Mouse (Mus musculus) forebrain, postnatal 0 days (tissue): ENCODE results near the gene Gm27029. TPM values are rescaled to one million over a fixed set of nuclear protein-coding genes. Genes with fewer than 3 reads are reported as not detected.

Experiments used
- ATAC-seq: fragments of 200-750 bp; cut with Nextera tagmentation; 2 replicates; pipeline ENCODE4 v1.8.0; 2017; ENCODE audit warnings: mild to moderate bottlenecking, moderate library complexity
- DNase-seq: peaks from one replicate; pipeline ENCODE4 v3.0.0-alpha.2; 2015
- H3K27ac ChIP-seq: fragments of 300-500 bp; sonication (generic); 2 replicates; pipeline ENCODE4 v1.5.1; 2014; ENCODE audit warnings: low read depth, mild to moderate bottlenecking, antibody characterized with exemption, low read length, moderate library complexity, mixed read lengths
- H3K27me3 ChIP-seq: fragments of 300-500 bp; sonication (generic); 2 replicates; pipeline ENCODE4 v1.6.1; 2014; ENCODE audit warnings: mild to moderate bottlenecking, low read length, mixed read lengths; ENCODE audit not compliant: insufficient read depth
- H3K36me3 ChIP-seq: fragments of 300-500 bp; sonication (generic); 2 replicates; pipeline ENCODE4 v1.6.1; 2014; ENCODE audit warnings: mild to moderate bottlenecking, moderate library complexity; ENCODE audit not compliant: insufficient read depth
- H3K4me1 ChIP-seq: fragments of 300-500 bp; sonication (generic); 2 replicates; pipeline ENCODE4 v1.6.1; 2014; ENCODE audit warnings: antibody characterized with exemption; ENCODE audit not compliant: insufficient read depth
- H3K4me2 ChIP-seq: fragments of 300-500 bp; sonication (generic); 2 replicates; pipeline ENCODE4 v1.6.1; 2014; ENCODE audit warnings: low read depth, mild to moderate bottlenecking, moderate library complexity
- H3K4me3 ChIP-seq: fragments of 300-500 bp; sonication (generic); 2 replicates; pipeline ENCODE4 v1.5.1; 2014; ENCODE audit warnings: low read depth, low read length, mixed read lengths
- H3K9ac ChIP-seq: fragments of 300-500 bp; sonication (generic); 2 replicates; pipeline ENCODE4 v1.6.1; 2014; ENCODE audit warnings: mild to moderate bottlenecking
- H3K9me3 ChIP-seq: fragments of 300-500 bp; sonication (generic); 2 replicates; pipeline ENCODE4 v1.6.1; 2016; ENCODE audit warnings: low read length
- CTCF ChIP-seq: sonication (generic); IDR thresholded peaks from 2 replicates; pipeline ENCODE4 v1.5.1; 2016; ENCODE audit warnings: antibody characterized with exemption, control low read depth, low read depth
- WGBS: fragments of 180-500 bp; shearing (Covaris S2); extraction: QIAGEN DNeasy Blood & Tissue Kit; methylation state at CpG from one replicate; pipeline ENCODE4 v1.1.7; 2014; 5-methylcytosine and 5-hydroxymethylcytosine counted together
- polyA plus RNA-seq: library from polyadenylated mRNA; unstranded; fragments of >200 nt; fragmentation: Nextera tagmentation; extraction: Ambion mirVana; gene quantifications from 2 replicates; pipeline ENCODE4 v1.2.1, GENCODE M21; 2015
- total RNA-seq: library from RNA; depleted of rRNA; stranded (reverse); fragments of >200 nt; gene quantifications from 2 replicates; pipeline ENCODE4 v1.2.3, GENCODE M21; 2014

The Gm27029 gene
- total and polyA plus RNA-seq, 2 experiments from 2014 or later: 1.0 to 6.2 TPM

GRCm38 (mm10) chr11:101419610-101420009 lies 5.0 kb downstream of the Gm27029 start:
- Histone ChIP-seq H3K27me3 (no peaks in the 10 kb centered on the region), H3K4me1 (peaks cover 4% of the 10 kb centered on the region), H3K9me3 (no peaks in the 10 kb centered on the region), H3K36me3 (no peaks in the 10 kb centered on the region), H3K4me3 (no peak overlapping the region), H3K4me2 (no peak overlapping the region), H3K9ac (no peak overlapping the region), H3K27ac (no peak overlapping the region)
- TF ChIP-seq CTCF: peak; percentile 23; the same call in 1 of the 2 replicates
- DNase-seq: no peak
- WGBS: 24% methylated on average over 3 of the region's 3 CpGs
- ATAC-seq: no peak

- WGBS: 57% methylated on average over 6 of the region's 6 CpGs
- no peaks in the 10 kb centered on the region for H3K9me3 ChIP-seq
- no peaks in the 10 kb centered on the region for H3K36me3 ChIP-seq
- no peak overlapping the region for H3K4me3 ChIP-seq
- peak; percentile 32; the same call in 1 of the 2 replicates for ATAC-seq
- H3K27me3 ChIP-seq: no peaks in the 10 kb centered on the region
- no peak for TF ChIP-seq CTCF
- peak; percentile 16 for DNase-seq
- H3K9ac ChIP-seq: no peak overlapping the region
- H3K4me2 ChIP-seq: no peak overlapping the region
- peaks cover 4% of the 10 kb centered on the region for H3K4me1 ChIP-seq
- no peak overlapping the region for H3K27ac ChIP-seq
Measured at GRCm38 (mm10) chr11:101418991-101419390, 5.6 kb downstream of the Gm27029 start.

GRCm38 (mm10) chr11:101417101-101417855 lies 7.3 kb downstream of the Gm27029 start, which contains the start of gene Aarsd1:
Gene Aarsd1, minus strand, starts transcription at chr11:101417615.
- peak; percentile 93 for DNase-seq
- peak; percentile 92 for ATAC-seq
- WGBS: under 1% methylated on average over 45 of the region's 45 CpGs

GRCm38 (mm10) chr11:101416433-101417100 lies 8.0 kb downstream of the Gm27029 start:
- Histone ChIP-seq H3K4me3 (peak overlapping the region; percentile 63), H3K36me3 (peaks cover 18% of the 10 kb centered on the region), H3K9ac (peak overlapping the region; percentile 73), H3K4me2 (peak overlapping the region; percentile 72), H3K4me1 (peaks cover 4% of the 10 kb centered on the region), H3K9me3 (no peaks in the 10 kb centered on the region), H3K27ac (peak overlapping the region; percentile 81), H3K27me3 (no peaks in the 10 kb centered on the region)
- ATAC-seq (peak; percentile 57), DNase-seq (no peak)
- no peak for TF ChIP-seq CTCF
- WGBS: 2% methylated on average over 11 of the region's 11 CpGs

More at GRCm38 (mm10) chr11:101417101-101417855, 7.3 kb downstream of the Gm27029 start, which contains the start of gene Aarsd1:
- peak within 1 kb of the TSS; percentile 81 for H3K27ac ChIP-seq
- H3K9me3 ChIP-seq: no peaks in the 10 kb centered on the region
- TF ChIP-seq CTCF: no peak
- H3K4me3 ChIP-seq: peak within 1 kb of the TSS; percentile 63
- H3K4me1 ChIP-seq: peaks cover 4% of the 10 kb centered on the region
- H3K36me3 ChIP-seq: peaks cover 11% of the 10 kb centered on the region
- peak within 1 kb of the TSS; percentile 72 for H3K4me2 ChIP-seq
- peak within 1 kb of the TSS; percentile 73 for H3K9ac ChIP-seq
- H3K27me3 ChIP-seq: no peaks in the 10 kb centered on the region

GRCm38 (mm10) chr11:101415306-101415705 lies 9.3 kb downstream of the Gm27029 start:
- Histone ChIP-seq H3K9me3 (no peaks in the 10 kb centered on the region), H3K4me2 (no peak overlapping the region), H3K4me1 (peaks cover 4% of the 10 kb centered on the region), H3K9ac (no peak overlapping the region), H3K36me3 (peaks cover 29% of the 10 kb centered on the region), H3K27ac (no peak overlapping the region), H3K4me3 (no peak overlapping the region), H3K27me3 (no peaks in the 10 kb centered on the region)
- TF ChIP-seq CTCF: peak; percentile 34
- no peak for DNase-seq
- 89% methylated on average over 2 of the region's 2 CpGs for WGBS
- ATAC-seq: no peak

- TF ChIP-seq CTCF: peak; percentile 95
- WGBS: 2% methylated on average over 8 of the region's 8 CpGs
- DNase-seq: peak; percentile 86
- H3K4me1 ChIP-seq: no peaks in the 10 kb centered on the region
- peak; percentile 86 for ATAC-seq
- no peaks in the 10 kb centered on the region for H3K27me3 ChIP-seq
- no peak overlapping the region for H3K9ac ChIP-seq
- H3K4me3 ChIP-seq: no peak overlapping the region
- H3K9me3 ChIP-seq: no peaks in the 10 kb centered on the region
- no peaks in the 10 kb centered on the region for H3K36me3 ChIP-seq
- no peak overlapping the region for H3K4me2 ChIP-seq
- peak overlapping the region; percentile 45; the same call in 1 of the 2 replicates for H3K27ac ChIP-seq
Measured at GRCm38 (mm10) chr11:101395110-101395509, 29.5 kb downstream of the Gm27029 start.

GRCm38 (mm10) chr11:101381817-101382216 lies 42.8 kb downstream of the Gm27029 start:
- ATAC-seq (no peak), DNase-seq (no peak)
- Histone ChIP-seq H3K27me3 (peaks cover under 1% of the 10 kb centered on the region; the same call in 1 of the 2 replicates), H3K4me3 (no peak overlapping the region), H3K9ac (no peak overlapping the region), H3K36me3 (no peaks in the 10 kb centered on the region), H3K4me2 (no peak overlapping the region), H3K9me3 (no peaks in the 10 kb centered on the region), H3K27ac (no peak overlapping the region), H3K4me1 (no peaks in the 10 kb centered on the region)
- no peak for TF ChIP-seq CTCF
- whole genome bisulfite sequencing: 7% methylated on average over 4 of the region's 4 CpGs
